Mouse (Mus musculus): ENCODE measurements around the gene Pdpn.
"Not testable (repeated sequence)": the region's sequence is repeated elsewhere in the genome, so short reads cannot be mapped to it uniquely, and the experiment has no call there.

DNA sequence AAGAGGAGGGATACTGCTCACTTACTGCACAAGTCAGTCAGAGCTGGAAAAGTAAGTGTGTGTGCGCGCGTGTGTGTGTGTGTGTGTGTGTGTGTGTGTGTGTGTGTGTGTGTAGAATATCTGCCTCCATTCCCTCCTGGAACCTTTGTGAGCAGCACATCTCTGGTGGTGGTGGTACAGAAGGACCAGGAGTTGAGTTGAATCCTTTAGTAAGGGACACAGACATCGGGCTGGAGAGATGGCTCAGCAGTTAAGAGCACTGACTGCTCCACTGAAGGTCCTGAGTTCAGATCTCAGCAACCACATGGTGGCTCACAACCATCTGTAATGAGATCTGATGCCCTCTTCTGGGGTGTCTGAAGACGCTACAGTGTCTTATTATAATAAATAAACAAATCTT lies 46.1 kb upstream of the Pdpn start:
- not testable (repeated sequence) for TF ChIP-seq EP300 (IDR thresholded peaks at IDR 0.05; ENCODE audit: insufficient read depth, low read depth, low read length); CTCF (IDR thresholded peaks at IDR 0.05; ENCODE audit: low read depth, low read length); POLR2A (IDR thresholded peaks at IDR 0.05; ENCODE audit: insufficient read depth, low read length)
